Mouse (Mus musculus) frontal cortex, postnatal 25 days (tissue): ENCODE data around the gene Gcnt3.

ENCODE experiments used
- DNase-seq, 2 experiments: peaks; one replicate each; pipeline ENCODE4 v3.0.0; 2022; ENCODE audit warnings: low spot score in 2 of 2

The Gcnt3 gene

GRCm38 (mm10) chr9:70006984-70007383 is 30.9 kb downstream of the Gcnt3 start:
- no peak for DNase-seq

- no peak for DNase-seq
Measured at GRCm38 (mm10) chr9:70003516-70003915, 34.4 kb downstream of the Gcnt3 start.

GRCm38 (mm10) chr9:69999318-69999717 is 38.6 kb downstream of the Gcnt3 start:
- DNase-seq: no peak

- no peak for DNase-seq
Measured at GRCm38 (mm10) chr9:69994547-69994946, 43.3 kb downstream of the Gcnt3 start.

- DNase-seq: no peak
Measured at GRCm38 (mm10) chr9:69993479-69993878, 44.4 kb downstream of the Gcnt3 start.

GRCm38 (mm10) chr9:69992841-69993277 is 45.0 kb downstream of the Gcnt3 start:
- no peak for DNase-seq

- DNase-seq: no peak
Measured at GRCm38 (mm10) chr9:69990346-69990745, 47.5 kb downstream of the Gcnt3 start.

- peak; percentile 91 to 95 for DNase-seq
Measured at GRCm38 (mm10) chr9:69989303-69990121, 48.4 kb downstream of the Gcnt3 start, which contains the start of gene Bnip2. Gene Bnip2, plus strand, starts transcription at chr9:69989466.

- no peak for DNase-seq
Measured at GRCm38 (mm10) chr9:69988706-69989302, 49.1 kb downstream of the Gcnt3 start.

GRCm38 (mm10) chr9:69987579-69987978 is 50.3 kb downstream of the Gcnt3 start:
- DNase-seq: peak; percentile 54 to 56

GRCm38 (mm10) chr9:69986571-69986970 is 51.3 kb downstream of the Gcnt3 start:
- no peak for DNase-seq

- no peak for DNase-seq
Measured at GRCm38 (mm10) chr9:69986063-69986462, 51.8 kb downstream of the Gcnt3 start.

GRCm38 (mm10) chr9:69985526-69985925 is 52.4 kb downstream of the Gcnt3 start:
- no peak for DNase-seq
